Mouse (Mus musculus) stomach, embryonic 14.5 days (tissue): Measurements from ENCODE around the gene Cyp2s1. TPM values are rescaled to one million over a fixed set of nuclear protein-coding genes. Genes with fewer than 3 reads are reported as not detected.

Source experiments
- ATAC-seq: fragments of 200-750 bp; cut with Nextera tagmentation; 2 replicates; pipeline ENCODE4 v1.8.0; 2017; ENCODE audit warnings: low read depth, moderate TSS enrichment; ENCODE audit not compliant: insufficient number of reproducible peaks, insufficient read depth, low FRiP score
- H3K27ac ChIP-seq: fragments of 300-500 bp; sonication (generic); 2 replicates; pipeline ENCODE4 v1.5.1; 2014; ENCODE audit warnings: mild to moderate bottlenecking, low read length, moderate library complexity, mixed read lengths
- H3K27me3 ChIP-seq: fragments of 300-500 bp; sonication (generic); 2 replicates; pipeline ENCODE4 v1.6.1; 2014; ENCODE audit warnings: low read length, control low read depth, mixed read lengths; ENCODE audit not compliant: control insufficient read depth, insufficient read depth
- H3K36me3 ChIP-seq: fragments of 300-500 bp; sonication (generic); 2 replicates; pipeline ENCODE4 v1.6.1; 2014; ENCODE audit warnings: mild to moderate bottlenecking, control low read depth, low read length, moderate library complexity, mixed read lengths; ENCODE audit not compliant: control insufficient read depth, insufficient read depth
- H3K4me1 ChIP-seq: fragments of 300-500 bp; sonication (generic); 2 replicates; pipeline ENCODE4 v1.6.1; 2014; ENCODE audit warnings: low read length, control low read depth, mixed read lengths; ENCODE audit not compliant: control insufficient read depth, insufficient read depth
- H3K4me2 ChIP-seq: fragments of 300-500 bp; sonication (generic); replicated peaks from 2 replicates; pipeline ENCODE4 v1.6.1; 2014; ENCODE audit warnings: low read depth, low read length, control low read depth
- H3K4me3 ChIP-seq: fragments of 300-500 bp; sonication (generic); 2 replicates; pipeline ENCODE4 v1.5.1; 2014; ENCODE audit warnings: low read depth, low read length, control low read depth
- H3K9ac ChIP-seq: fragments of 300-500 bp; sonication (generic); replicated peaks from 2 replicates; pipeline ENCODE4 v1.6.1; 2014; ENCODE audit warnings: low read depth, mild to moderate bottlenecking, control low read depth, low read length, moderate library complexity, mixed read lengths
- H3K9me3 ChIP-seq: fragments of 300-500 bp; sonication (generic); 2 replicates; pipeline ENCODE4 v1.6.1; 2016; ENCODE audit warnings: low read depth, low read length, control low read depth; ENCODE audit not compliant: control insufficient read depth
- WGBS: fragments of 180-500 bp; shearing (Covaris S2); extraction: QIAGEN DNeasy Blood & Tissue Kit; methylation state at CpG from one replicate; pipeline ENCODE4 v1.1.7; 2014; 5-methylcytosine and 5-hydroxymethylcytosine counted together
- polyA plus RNA-seq: library from polyadenylated mRNA; unstranded; fragments of >200 nt; fragmentation: Nextera tagmentation; extraction: Ambion mirVana; gene quantifications from 2 replicates; pipeline ENCODE4 v1.2.1, GENCODE M21; 2014

Gene Cyp2s1
- polyA plus RNA-seq, 1 experiment from 2014 or later = 32.0 TPM

DNA sequence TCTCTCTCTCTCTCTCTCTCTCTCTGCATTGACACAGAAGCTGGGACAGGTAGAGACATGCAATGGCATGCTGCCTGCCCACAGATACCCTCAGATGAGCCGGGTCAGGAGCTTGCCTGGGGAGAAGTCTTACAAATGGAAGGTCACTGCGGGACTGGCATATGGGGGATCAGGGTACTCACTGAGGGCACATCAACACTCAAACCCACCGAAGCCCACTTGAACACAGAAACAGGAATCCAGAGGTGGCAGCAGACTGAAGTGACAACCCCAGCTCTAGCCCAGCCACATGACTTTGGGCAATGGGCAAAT lies 27.6 kb downstream of the Cyp2s1 start:
- peaks cover 10% of the 10 kb centered on the region for H3K4me1 ChIP-seq
- peak overlapping the region; percentile 84 for H3K27ac ChIP-seq
- ATAC-seq = no peak
- H3K4me3 ChIP-seq = peak overlapping the region; percentile 65
- 17% methylated on average over 3 of the region's 3 CpGs for WGBS
- no peaks in the 10 kb centered on the region for H3K27me3 ChIP-seq
- no peaks in the 10 kb centered on the region for H3K9me3 ChIP-seq
- peaks cover 2% of the 10 kb centered on the region; the same call in 1 of the 2 replicates for H3K36me3 ChIP-seq
- H3K9ac ChIP-seq = peak overlapping the region; percentile 48; the same call in 1 of the 2 replicates
- peak overlapping the region; percentile 69 for H3K4me2 ChIP-seq

- Histone ChIP-seq H3K27me3 (no peaks in the 10 kb centered on the region), H3K9ac (peak within 1 kb of the TSS; percentile 48), H3K4me2 (peak within 1 kb of the TSS; percentile 69), H3K27ac (peak within 1 kb of the TSS; percentile 84), H3K4me1 (peaks cover 10% of the 10 kb centered on the region), H3K36me3 (peaks cover 3% of the 10 kb centered on the region; the same call in 1 of the 2 replicates), H3K4me3 (peak within 1 kb of the TSS; percentile 65), H3K9me3 (no peaks in the 10 kb centered on the region)
- under 1% methylated on average over 27 of the region's 30 CpGs for WGBS
- ATAC-seq = peak; percentile 92
Measured at GRCm38 (mm10) chr7:25788220-25789128, 28.2 kb downstream of the Cyp2s1 start, which contains the start of gene Axl. Axl (minus strand) TSS chr7:25788705.

DNA sequence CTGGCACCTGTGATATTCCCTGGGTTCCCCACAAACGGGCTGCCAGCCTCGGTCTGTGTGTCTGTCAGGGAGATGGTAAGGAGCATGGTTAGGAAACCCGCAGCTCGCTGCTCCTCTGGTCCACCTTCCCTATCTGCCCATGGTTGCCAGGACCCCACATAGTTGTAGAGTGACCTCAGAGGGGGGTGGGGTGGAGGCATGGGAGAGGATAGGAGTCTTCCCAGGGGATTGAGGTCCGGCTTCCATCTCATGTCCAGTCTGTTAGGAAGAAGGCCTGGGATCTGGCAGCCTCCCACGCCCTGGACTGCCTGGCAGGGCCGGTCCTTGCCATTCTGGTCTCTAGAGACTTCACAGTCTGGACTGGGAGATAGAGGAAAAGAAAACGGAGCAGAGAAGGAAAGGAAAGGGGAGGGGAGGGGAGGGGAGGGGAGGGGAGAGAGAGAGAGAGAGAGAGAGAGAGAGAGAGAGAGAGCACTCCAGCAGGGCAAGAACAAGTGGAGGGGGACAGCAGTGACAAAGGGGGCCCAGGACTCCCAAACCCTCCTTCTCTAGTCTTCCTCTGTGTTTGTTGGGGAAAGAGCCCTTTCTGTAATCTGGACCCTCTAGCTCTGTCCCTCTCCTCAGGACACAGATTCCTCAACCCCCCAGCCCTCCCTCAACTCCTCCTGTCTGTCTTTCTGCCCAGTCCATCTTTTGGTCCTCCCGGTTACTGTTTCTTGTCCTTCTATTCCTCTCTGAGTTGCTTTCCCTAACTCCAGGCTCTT lies 29.1 kb downstream of the Cyp2s1 start:
- H3K4me2 ChIP-seq = peak overlapping the region; percentile 69
- no peaks in the 10 kb centered on the region for H3K9me3 ChIP-seq
- WGBS = 18% methylated on average over 9 of the region's 9 CpGs
- no peaks in the 10 kb centered on the region for H3K27me3 ChIP-seq
- peak overlapping the region; percentile 84 for H3K27ac ChIP-seq
- peak; percentile 1; the same call in 1 of the 2 replicates for ATAC-seq
- peak overlapping the region; percentile 48; the same call in 1 of the 2 replicates for H3K9ac ChIP-seq
- peaks cover 3% of the 10 kb centered on the region; the same call in 1 of the 2 replicates for H3K36me3 ChIP-seq
- H3K4me1 ChIP-seq = peaks cover 14% of the 10 kb centered on the region
- peak overlapping the region; percentile 65 for H3K4me3 ChIP-seq

DNA sequence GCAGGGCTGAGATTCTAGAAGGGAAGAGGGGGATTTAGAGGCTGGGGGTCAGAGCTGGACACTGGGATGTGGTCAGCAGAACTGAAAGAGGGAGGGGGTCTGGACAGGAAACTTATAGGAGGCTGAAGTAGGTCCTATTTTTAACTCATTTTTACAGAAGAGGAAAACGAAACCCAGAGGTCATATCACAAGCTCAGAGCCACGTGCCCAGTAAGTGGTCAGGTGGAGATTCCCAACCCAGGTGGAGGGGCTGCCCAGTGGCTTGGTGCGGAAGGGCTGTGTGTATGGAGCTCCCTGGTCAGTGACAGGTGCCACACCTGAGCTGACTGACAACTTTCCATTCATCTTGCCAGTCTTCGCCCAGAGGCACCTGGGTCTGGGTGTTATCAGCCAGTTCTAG lies 29.7 kb downstream of the Cyp2s1 start:
- no peak for ATAC-seq
- H3K27me3 ChIP-seq = no peaks in the 10 kb centered on the region
- WGBS = 70% methylated on average over 4 of the region's 4 CpGs
- peak overlapping the region; percentile 65 for H3K4me3 ChIP-seq
- peaks cover 3% of the 10 kb centered on the region; the same call in 1 of the 2 replicates for H3K36me3 ChIP-seq
- H3K9ac ChIP-seq = no peak overlapping the region
- H3K4me1 ChIP-seq = peaks cover 19% of the 10 kb centered on the region
- H3K27ac ChIP-seq = no peak overlapping the region
- H3K9me3 ChIP-seq = no peaks in the 10 kb centered on the region
- H3K4me2 ChIP-seq = peak overlapping the region; percentile 69

GRCm38 (mm10) chr7:25785752-25786151 lies 31.0 kb downstream of the Cyp2s1 start:
- no peak for ATAC-seq
- Histone ChIP-seq H3K27ac (no peak overlapping the region), H3K4me3 (no peak overlapping the region), H3K36me3 (peaks cover 9% of the 10 kb centered on the region; the same call in 1 of the 2 replicates), H3K9ac (no peak overlapping the region), H3K4me1 (peaks cover 28% of the 10 kb centered on the region), H3K27me3 (no peaks in the 10 kb centered on the region), H3K9me3 (no peaks in the 10 kb centered on the region), H3K4me2 (no peak overlapping the region)
- WGBS = 65% methylated on average over 4 of the region's 4 CpGs

- WGBS = 42% methylated on average over 1 of the region's 1 CpGs
- Histone ChIP-seq H3K27me3 (no peaks in the 10 kb centered on the region), H3K9me3 (no peaks in the 10 kb centered on the region), H3K4me2 (no peak overlapping the region), H3K9ac (no peak overlapping the region), H3K4me3 (no peak overlapping the region), H3K27ac (no peak overlapping the region), H3K4me1 (peaks cover 28% of the 10 kb centered on the region), H3K36me3 (peaks cover 9% of the 10 kb centered on the region; the same call in 1 of the 2 replicates)
- no peak for ATAC-seq
Measured at GRCm38 (mm10) chr7:25784808-25785207, 31.9 kb downstream of the Cyp2s1 start.

- WGBS = 51% methylated on average over 8 of the region's 8 CpGs
- Histone ChIP-seq H3K27ac (no peak overlapping the region), H3K4me2 (no peak overlapping the region), H3K27me3 (no peaks in the 10 kb centered on the region), H3K9me3 (no peaks in the 10 kb centered on the region), H3K36me3 (peaks cover 9% of the 10 kb centered on the region; the same call in 1 of the 2 replicates), H3K4me3 (no peak overlapping the region), H3K9ac (no peak overlapping the region), H3K4me1 (peaks cover 25% of the 10 kb centered on the region)
- no peak for ATAC-seq
Measured at GRCm38 (mm10) chr7:25783746-25784145, 33.0 kb downstream of the Cyp2s1 start.

DNA sequence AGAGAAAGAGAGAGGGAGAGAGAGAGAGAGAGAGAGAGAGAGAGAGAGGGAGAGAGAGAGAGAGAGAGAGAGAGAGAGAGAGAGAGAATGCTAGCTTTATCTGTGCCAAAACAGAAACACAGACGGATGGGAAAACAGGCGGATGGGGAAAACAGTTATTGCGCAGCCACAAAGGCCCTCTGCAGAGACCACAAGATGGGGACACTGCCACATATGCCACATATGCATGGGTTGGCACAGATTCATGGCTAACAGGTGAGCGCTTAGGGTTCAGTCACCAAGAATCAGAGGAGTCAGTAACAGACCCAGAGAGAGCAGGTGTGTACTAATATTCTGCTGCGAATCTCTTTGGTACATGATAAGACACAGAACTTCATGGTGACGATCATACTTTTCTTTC lies 34.0 kb downstream of the Cyp2s1 start:
- no peak for ATAC-seq
- H3K4me2 ChIP-seq = no peak overlapping the region
- H3K9ac ChIP-seq = no peak overlapping the region; the same call in 1 of the 2 replicates
- H3K27me3 ChIP-seq = no peaks in the 10 kb centered on the region
- H3K36me3 ChIP-seq = peaks cover 17% of the 10 kb centered on the region
- H3K4me3 ChIP-seq = no peak overlapping the region
- peaks cover 25% of the 10 kb centered on the region for H3K4me1 ChIP-seq
- H3K27ac ChIP-seq = peak overlapping the region; percentile 89; the same call in 1 of the 2 replicates
- 65% methylated on average over 6 of the region's 6 CpGs for WGBS
- H3K9me3 ChIP-seq = no peaks in the 10 kb centered on the region
